Mouse (Mus musculus) C2C12 (cell line): ENCODE measurements around the gene Tyk2. TPM values are rescaled to one million over a fixed set of nuclear protein-coding genes. Genes with fewer than 3 reads are reported as not detected.

ENCODE experiments used
- H3K27me3 ChIP-seq: one replicate; pipeline ENCODE4 v1.6.1; 2011; ENCODE audit not compliant: control insufficient read depth, insufficient read depth, insufficient read length
- H3K36me3 ChIP-seq: one replicate; pipeline ENCODE4 v1.6.1; 2011; ENCODE audit not compliant: control insufficient read depth, insufficient read depth
- H3K4me3 ChIP-seq: one replicate; pipeline ENCODE4 v1.5.1; 2011; ENCODE audit warnings: mild to moderate bottlenecking, control low read depth; ENCODE audit not compliant: poor library complexity, insufficient read depth, severe bottlenecking
- H3K79me2 ChIP-seq: one replicate; pipeline ENCODE4 v1.6.1; 2011; ENCODE audit not compliant: control insufficient read depth, insufficient read depth
- H3K79me3 ChIP-seq: one replicate; pipeline ENCODE4 v1.6.1; 2011; ENCODE audit warnings: low read depth, control low read depth
- H3ac ChIP-seq: one replicate; pipeline ENCODE3; 2011; ENCODE audit warnings: low read depth; ENCODE audit not compliant: control insufficient read depth, insufficient read length
- CEBPB ChIP-seq: IDR thresholded peaks from one replicate; pipeline ENCODE4 v1.6.1; 2011; ENCODE audit warnings: low read depth, mild to moderate bottlenecking, control low read depth, moderate library complexity
- CTCF ChIP-seq: IDR thresholded peaks from one replicate; pipeline ENCODE4 v1.5.1; 2011; ENCODE audit not compliant: control insufficient read depth, insufficient read depth, insufficient read length
- FOSL1 ChIP-seq: IDR thresholded peaks from one replicate; pipeline ENCODE4 v1.8.0; 2011; ENCODE audit warnings: mild to moderate bottlenecking, low read length; ENCODE audit not compliant: poor library complexity, insufficient read depth, severe bottlenecking
- MAX ChIP-seq: IDR thresholded peaks from one replicate; pipeline ENCODE4 v1.6.1; 2011; ENCODE audit warnings: mild to moderate bottlenecking, control low read depth
- MYOD1 ChIP-seq: IDR thresholded peaks from one replicate; pipeline ENCODE4 v1.6.1; 2011; ENCODE audit warnings: low read depth; ENCODE audit not compliant: control insufficient read depth, insufficient read length
- MYOG ChIP-seq: IDR thresholded peaks from one replicate; pipeline ENCODE4 v1.6.1; 2011; ENCODE audit not compliant: control insufficient read depth, insufficient read length; ENCODE audit errors: extremely low read depth
- USF1 ChIP-seq: IDR thresholded peaks from one replicate; pipeline ENCODE4 v1.6.1; 2011; ENCODE audit warnings: low read depth, mild to moderate bottlenecking, control low read depth, moderate library complexity
- polyA plus RNA-seq: library from polyadenylated mRNA; unstranded; fragments of >200 nt; fragmentation: generic; extraction: Trizol; gene quantifications from one replicate; pipeline ENCODE4 v1.2.1, GENCODE M21; 2012; ENCODE audit warnings: missing spikeins

Gene Tyk2
- polyA plus RNA-seq, 1 experiment, result 8.7 TPM

DNA sequence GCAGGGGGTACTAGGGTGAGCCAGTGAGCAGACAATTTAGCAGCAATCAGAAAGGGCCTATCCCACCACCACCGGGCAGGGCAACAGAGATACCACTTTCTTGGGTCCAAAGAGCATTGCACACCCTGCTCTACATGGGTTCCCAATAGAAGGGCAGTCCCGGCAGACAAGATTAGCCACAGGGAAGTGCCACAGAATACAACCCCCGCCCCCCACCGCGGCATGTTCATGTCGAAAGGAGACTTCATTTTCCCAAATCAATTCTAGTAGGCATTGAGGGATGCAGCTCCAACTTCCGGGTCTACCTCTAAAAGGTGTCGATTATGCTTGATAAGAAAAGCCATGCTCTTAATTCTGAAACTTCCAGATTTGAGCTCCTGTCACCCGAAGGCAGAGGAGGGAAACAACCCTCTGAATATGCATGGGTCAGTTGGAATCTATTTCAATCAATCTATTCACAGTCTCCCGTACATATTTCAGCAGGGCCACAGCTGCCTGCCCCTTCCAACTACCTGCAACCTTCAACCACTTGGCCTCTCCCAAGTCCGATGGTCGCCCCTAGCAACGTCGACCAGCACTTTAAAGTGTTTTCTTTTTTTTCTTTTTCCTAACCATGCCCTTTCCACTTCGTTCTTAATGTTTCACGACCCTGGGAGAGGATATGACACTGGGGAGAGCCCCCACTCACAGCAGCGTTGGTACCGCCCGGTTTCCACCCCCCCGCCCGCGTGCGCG, 39.9 kb downstream of the Tyk2 start:
- peaks cover 30% of the 10 kb centered on the region for H3K36me3 ChIP-seq
- H3ac ChIP-seq, result peak overlapping the region; percentile 69
- no peaks in the 10 kb centered on the region for H3K27me3 ChIP-seq
- H3K4me3 ChIP-seq, result peak overlapping the region; percentile 72
- peaks cover 45% of the 10 kb centered on the region for H3K79me3 ChIP-seq
- TF ChIP-seq MAX (no peak), CTCF (no peak), USF1 (no peak), CEBPB (no peak), MYOD1 (no peak), MYOG (no peak), FOSL1 (no peak)
- H3K79me2 ChIP-seq, result peaks cover 55% of the 10 kb centered on the region

DNA sequence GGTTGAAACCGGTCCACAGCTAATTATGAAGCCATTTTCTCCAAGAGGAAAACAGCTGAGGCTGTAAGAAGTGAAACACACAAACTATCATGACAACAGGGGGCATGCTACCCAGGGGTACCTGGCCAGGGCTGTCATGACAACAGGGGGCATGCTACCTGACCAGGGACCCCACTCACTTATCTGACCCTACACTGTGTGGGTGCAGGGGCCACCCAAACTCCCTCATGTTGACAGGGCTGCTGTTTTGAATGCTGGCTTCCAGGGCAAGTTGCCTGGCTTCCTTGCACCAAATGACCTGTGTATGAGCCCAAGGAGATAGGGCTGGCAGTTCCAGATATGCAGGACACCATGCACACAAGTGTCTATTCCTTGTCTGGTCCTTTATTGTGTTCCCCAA, 40.5 kb downstream of the Tyk2 start:
- no peak for TF ChIP-seq CEBPB
- TF ChIP-seq MAX, result no peak
- no peak for TF ChIP-seq CTCF
- no peak for TF ChIP-seq MYOD1
- no peak for TF ChIP-seq FOSL1
- H3K27me3 ChIP-seq, result no peaks in the 10 kb centered on the region
- H3ac ChIP-seq, result peak overlapping the region; percentile 53
- peaks cover 36% of the 10 kb centered on the region for H3K36me3 ChIP-seq
- H3K79me2 ChIP-seq, result peaks cover 61% of the 10 kb centered on the region
- H3K4me3 ChIP-seq, result peak overlapping the region; percentile 72
- H3K79me3 ChIP-seq, result peaks cover 47% of the 10 kb centered on the region

DNA sequence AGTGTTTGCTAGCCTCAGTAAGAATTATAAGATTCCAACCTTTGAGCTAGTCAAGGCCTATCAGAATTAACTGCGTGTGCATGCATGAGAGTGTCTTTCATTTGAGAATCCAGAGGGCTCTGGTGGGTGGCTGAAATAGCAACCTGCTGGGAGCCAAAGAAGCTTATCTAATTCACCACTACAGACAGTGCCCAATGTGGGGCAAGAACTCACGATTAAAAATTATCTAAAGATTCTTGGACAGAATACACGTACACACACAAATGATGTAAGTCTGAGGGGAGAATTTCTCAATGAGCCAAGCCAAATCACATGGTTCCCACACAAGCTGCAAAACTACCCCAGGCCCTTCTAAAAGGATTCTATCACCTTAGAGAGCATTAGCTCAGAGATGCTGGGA, 47.7 kb downstream of the Tyk2 start:
- Histone ChIP-seq H3K79me3 (peaks cover 24% of the 10 kb centered on the region), H3K36me3 (peaks cover 74% of the 10 kb centered on the region), H3K27me3 (no peaks in the 10 kb centered on the region), H3K79me2 (peaks cover 65% of the 10 kb centered on the region), H3ac (no peak overlapping the region), H3K4me3 (no peak overlapping the region)
- TF ChIP-seq CTCF (no peak), CEBPB (no peak), MAX (no peak), MYOD1 (no peak), MYOG (no peak), FOSL1 (no peak), USF1 (no peak)

DNA sequence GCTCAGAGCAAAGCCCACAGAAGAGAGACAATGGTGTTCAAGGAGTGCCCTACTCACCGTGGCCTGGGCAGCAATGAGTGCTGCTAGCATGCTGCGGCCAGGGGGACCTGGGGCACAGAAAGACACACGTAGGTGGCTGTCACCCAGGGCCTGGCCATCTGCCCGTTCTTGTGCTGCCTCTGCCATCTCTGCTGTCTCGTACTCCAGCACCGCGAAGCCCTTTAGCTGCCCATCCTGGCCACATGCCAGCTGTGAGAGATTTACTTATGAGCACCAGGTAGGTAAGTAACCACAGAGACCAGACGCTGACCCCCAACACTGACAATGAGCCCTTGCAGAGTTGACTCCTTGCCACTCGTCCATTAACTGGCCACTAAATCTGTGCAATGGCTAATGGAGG, 49.9 kb downstream of the Tyk2 start:
- H3K36me3 ChIP-seq, result peaks cover 78% of the 10 kb centered on the region

DNA sequence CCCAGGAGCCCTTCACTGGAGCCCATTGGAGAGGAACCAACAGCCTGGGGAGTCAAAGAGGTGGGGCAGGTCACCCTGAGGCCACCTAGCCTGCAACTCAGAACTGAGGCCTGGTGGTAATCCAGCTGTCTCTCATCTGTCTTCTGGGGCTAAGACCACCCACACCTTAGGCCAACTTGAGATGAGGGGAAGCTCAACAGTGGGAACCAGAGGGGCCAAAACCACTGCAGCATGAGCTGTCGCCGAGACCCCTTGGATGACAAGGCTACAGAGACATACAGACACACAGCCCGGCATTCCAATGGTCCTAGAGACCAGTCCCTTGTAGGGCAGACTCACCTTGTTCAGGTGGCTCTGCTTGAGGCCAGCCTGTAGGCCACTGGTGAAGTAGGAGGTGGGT, 55.4 kb downstream of the Tyk2 start:
- TF ChIP-seq MYOG (no peak), CEBPB (no peak), MAX (no peak), CTCF (no peak)
- Histone ChIP-seq H3K4me3 (no peak overlapping the region), H3ac (no peak overlapping the region), H3K79me3 (peaks cover 19% of the 10 kb centered on the region), H3K27me3 (no peaks in the 10 kb centered on the region), H3K36me3 (peaks cover 55% of the 10 kb centered on the region), H3K79me2 (peaks cover 25% of the 10 kb centered on the region)

More for the DNA sequence above, 49.9 kb downstream of the Tyk2 start:
- no peak overlapping the region for H3ac ChIP-seq
- no peak overlapping the region for H3K4me3 ChIP-seq
- peaks cover 14% of the 10 kb centered on the region for H3K79me3 ChIP-seq
- TF ChIP-seq USF1, result no peak
- H3K27me3 ChIP-seq, result no peaks in the 10 kb centered on the region
- H3K79me2 ChIP-seq, result peaks cover 43% of the 10 kb centered on the region

DNA sequence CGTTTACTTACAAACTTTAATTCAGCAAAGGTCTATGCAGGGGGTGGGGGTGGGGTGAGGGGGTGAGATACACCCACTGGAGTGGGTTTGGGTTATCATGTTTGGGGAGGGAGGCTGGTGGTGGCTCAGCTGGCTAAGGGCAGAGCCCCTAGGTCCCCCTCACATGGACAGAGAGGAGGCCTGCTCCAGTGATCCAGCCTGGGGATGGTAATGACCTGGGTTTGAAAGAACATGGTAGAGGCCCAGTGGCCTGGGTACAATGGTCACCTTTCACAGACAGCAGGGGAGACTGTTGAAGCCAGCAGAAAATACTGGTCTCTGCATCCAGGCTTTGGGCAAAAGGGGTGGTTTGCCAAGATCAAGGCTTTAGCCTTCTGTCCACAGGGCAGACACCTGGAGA, 56.9 kb downstream of the Tyk2 start:
- Histone ChIP-seq H3K36me3 (peaks cover 50% of the 10 kb centered on the region), H3ac (no peak overlapping the region), H3K27me3 (no peaks in the 10 kb centered on the region), H3K79me2 (peaks cover 31% of the 10 kb centered on the region), H3K4me3 (no peak overlapping the region), H3K79me3 (peaks cover 22% of the 10 kb centered on the region)
- TF ChIP-seq MYOG, result no peak
- no peak for TF ChIP-seq MAX
- TF ChIP-seq MYOD1, result no peak
- TF ChIP-seq USF1, result no peak
- TF ChIP-seq CTCF, result no peak
- TF ChIP-seq FOSL1, result no peak
- no peak for TF ChIP-seq CEBPB
